Mouse (Mus musculus): ENCODE data around the gene Gm10135. TPM values are rescaled to one million over a fixed set of nuclear protein-coding genes. Genes with fewer than 3 reads are reported as not detected.

Gm10135 gene
- polyA plus RNA-seq, 1 experiment from 2014 or later: not detected

- no peak overlapping the region for H3K27ac ChIP-seq
- 62% methylated on average over 2 of the region's 2 CpGs for WGBS
- no peaks in the 10 kb centered on the region for H3K9me3 ChIP-seq (replicated peaks)
- no peaks in the 10 kb centered on the region for H3K36me3 ChIP-seq
- H3K27me3 ChIP-seq: no peaks in the 10 kb centered on the region
- H3K4me2 ChIP-seq: no peak overlapping the region
- H3K4me1 ChIP-seq: peaks cover 11% of the 10 kb centered on the region
- ATAC-seq (replicated peaks; ENCODE audit: low FRiP score): no peak
- no peak overlapping the region for H3K4me3 ChIP-seq (replicated peaks)
- H3K9ac ChIP-seq: no peak overlapping the region
Observed at GRCm38 (mm10) chr5:72994928-72995327, 20.4 kb upstream of the Gm10135 start.

- Histone ChIP-seq H3K4me1 (peaks cover 11% of the 10 kb centered on the region), H3K36me3 (no peaks in the 10 kb centered on the region), H3K9ac (no peak overlapping the region), H3K27me3 (no peaks in the 10 kb centered on the region), H3K9me3 (replicated peaks) (no peaks in the 10 kb centered on the region), H3K27ac (no peak overlapping the region), H3K4me3 (replicated peaks) (no peak overlapping the region), H3K4me2 (no peak overlapping the region)
- no peak for ATAC-seq (replicated peaks; ENCODE audit: low FRiP score)
- 38% methylated on average over 8 of the region's 8 CpGs for WGBS
Observed at GRCm38 (mm10) chr5:72994424-72994823, 19.9 kb upstream of the Gm10135 start.

- Histone ChIP-seq H3K27ac (no peak overlapping the region), H3K4me2 (no peak overlapping the region), H3K9me3 (replicated peaks) (no peaks in the 10 kb centered on the region), H3K36me3 (no peaks in the 10 kb centered on the region), H3K4me1 (peaks cover 11% of the 10 kb centered on the region), H3K4me3 (replicated peaks) (no peak overlapping the region), H3K27me3 (no peaks in the 10 kb centered on the region), H3K9ac (no peak overlapping the region)
- 88% methylated on average over 1 of the region's 1 CpGs for WGBS
- no peak for ATAC-seq (replicated peaks; ENCODE audit: low FRiP score)
Observed at GRCm38 (mm10) chr5:72992474-72992873, 18.0 kb upstream of the Gm10135 start.

- H3K4me2 ChIP-seq: no peak overlapping the region
- H3K9ac ChIP-seq: no peak overlapping the region
- WGBS: 66% methylated on average over 8 of the region's 8 CpGs
- peaks cover 6% of the 10 kb centered on the region for H3K4me1 ChIP-seq
- no peak overlapping the region for H3K27ac ChIP-seq
- no peak overlapping the region for H3K4me3 ChIP-seq (replicated peaks)
- H3K27me3 ChIP-seq: no peaks in the 10 kb centered on the region
- no peaks in the 10 kb centered on the region for H3K9me3 ChIP-seq (replicated peaks)
- H3K36me3 ChIP-seq: no peaks in the 10 kb centered on the region
- ATAC-seq (replicated peaks; ENCODE audit: low FRiP score): no peak
Observed at GRCm38 (mm10) chr5:72989756-72990155, 15.3 kb upstream of the Gm10135 start.

- Histone ChIP-seq H3K4me2 (no peak overlapping the region), H3K27me3 (no peaks in the 10 kb centered on the region), H3K4me1 (no peaks in the 10 kb centered on the region), H3K9me3 (replicated peaks) (no peaks in the 10 kb centered on the region), H3K27ac (no peak overlapping the region), H3K36me3 (no peaks in the 10 kb centered on the region), H3K4me3 (replicated peaks) (no peak overlapping the region), H3K9ac (no peak overlapping the region)
- WGBS: 88% methylated on average over 7 of the region's 7 CpGs
- ATAC-seq (replicated peaks; ENCODE audit: low FRiP score): no peak
Observed at GRCm38 (mm10) chr5:72987786-72988185, 13.3 kb upstream of the Gm10135 start.

- WGBS: 4% methylated on average over 2 of the region's 2 CpGs
- ATAC-seq (replicated peaks; ENCODE audit: low FRiP score): no peak
- Histone ChIP-seq H3K36me3 (peaks cover 21% of the 10 kb centered on the region), H3K9ac (no peak overlapping the region), H3K27me3 (no peaks in the 10 kb centered on the region), H3K9me3 (replicated peaks) (no peaks in the 10 kb centered on the region), H3K4me1 (no peaks in the 10 kb centered on the region), H3K4me3 (replicated peaks) (no peak overlapping the region), H3K4me2 (no peak overlapping the region), H3K27ac (no peak overlapping the region)
Observed at GRCm38 (mm10) chr5:72984091-72984490, 9.6 kb upstream of the Gm10135 start.

- H3K27ac ChIP-seq: no peak overlapping the region
- peaks cover 76% of the 10 kb centered on the region for H3K36me3 ChIP-seq
- H3K9ac ChIP-seq: no peak overlapping the region
- H3K4me2 ChIP-seq: no peak overlapping the region
- no peak for ATAC-seq (replicated peaks; ENCODE audit: low FRiP score)
- H3K4me1 ChIP-seq: no peaks in the 10 kb centered on the region
- no peaks in the 10 kb centered on the region for H3K27me3 ChIP-seq
- WGBS: 79% methylated on average over 4 of the region's 4 CpGs
- H3K9me3 ChIP-seq (replicated peaks): no peaks in the 10 kb centered on the region
- no peak overlapping the region for H3K4me3 ChIP-seq (replicated peaks)
Observed at GRCm38 (mm10) chr5:72976539-72976938, 2.0 kb upstream of the Gm10135 start.

- H3K36me3 ChIP-seq: peaks cover 74% of the 10 kb centered on the region
- 94% methylated on average over 6 of the region's 6 CpGs for WGBS
Observed at GRCm38 (mm10) chr5:72975996-72976395, 1.5 kb upstream of the Gm10135 start.

GRCm38 (mm10) chr5:72972934-72973333 lies 1.6 kb downstream of the Gm10135 start:
- Histone ChIP-seq H3K4me2 (no peak overlapping the region), H3K9me3 (replicated peaks) (no peaks in the 10 kb centered on the region), H3K36me3 (peaks cover 77% of the 10 kb centered on the region), H3K4me1 (no peaks in the 10 kb centered on the region), H3K9ac (no peak overlapping the region), H3K27me3 (no peaks in the 10 kb centered on the region), H3K27ac (no peak overlapping the region), H3K4me3 (replicated peaks) (no peak overlapping the region)
- WGBS: 63% methylated on average over 5 of the region's 5 CpGs
- no peak for ATAC-seq (replicated peaks; ENCODE audit: low FRiP score)

More at GRCm38 (mm10) chr5:72975996-72976395, 1.5 kb upstream of the Gm10135 start:
- ATAC-seq (replicated peaks; ENCODE audit: low FRiP score): no peak
- no peak overlapping the region for H3K4me3 ChIP-seq (replicated peaks)
- H3K4me1 ChIP-seq: no peaks in the 10 kb centered on the region
- H3K27me3 ChIP-seq: no peaks in the 10 kb centered on the region
- no peak overlapping the region for H3K4me2 ChIP-seq
- H3K9me3 ChIP-seq (replicated peaks): no peaks in the 10 kb centered on the region
- H3K9ac ChIP-seq: no peak overlapping the region
- H3K27ac ChIP-seq: no peak overlapping the region

GRCm38 (mm10) chr5:72972435-72972834 lies 2.1 kb downstream of the Gm10135 start:
- no peak for ATAC-seq (replicated peaks; ENCODE audit: low FRiP score)
- no peaks in the 10 kb centered on the region for H3K9me3 ChIP-seq (replicated peaks)
- no peaks in the 10 kb centered on the region for H3K4me1 ChIP-seq
- H3K27ac ChIP-seq: no peak overlapping the region
- H3K36me3 ChIP-seq: peaks cover 77% of the 10 kb centered on the region
- 49% methylated on average over 4 of the region's 4 CpGs for WGBS
- H3K4me2 ChIP-seq: no peak overlapping the region
- H3K27me3 ChIP-seq: no peaks in the 10 kb centered on the region
- H3K9ac ChIP-seq: no peak overlapping the region
- no peak overlapping the region for H3K4me3 ChIP-seq (replicated peaks)

- Histone ChIP-seq H3K9ac (no peak overlapping the region), H3K4me3 (replicated peaks) (no peak overlapping the region), H3K36me3 (peaks cover 38% of the 10 kb centered on the region), H3K9me3 (replicated peaks) (no peaks in the 10 kb centered on the region), H3K4me2 (no peak overlapping the region), H3K27me3 (no peaks in the 10 kb centered on the region), H3K27ac (no peak overlapping the region), H3K4me1 (no peaks in the 10 kb centered on the region)
- no peak for ATAC-seq (replicated peaks; ENCODE audit: low FRiP score)
- 83% methylated on average over 3 of the region's 3 CpGs for WGBS
Observed at GRCm38 (mm10) chr5:72965706-72966105, 8.8 kb downstream of the Gm10135 start.

- peaks cover 8% of the 10 kb centered on the region for H3K4me1 ChIP-seq
- H3K36me3 ChIP-seq: peaks cover 28% of the 10 kb centered on the region
- 74% methylated on average over 6 of the region's 6 CpGs for WGBS
- H3K4me3 ChIP-seq (replicated peaks): no peak overlapping the region
- H3K27me3 ChIP-seq: no peaks in the 10 kb centered on the region
- no peaks in the 10 kb centered on the region for H3K9me3 ChIP-seq (replicated peaks)
- no peak overlapping the region for H3K27ac ChIP-seq
- no peak overlapping the region for H3K4me2 ChIP-seq
- ATAC-seq (replicated peaks; ENCODE audit: low FRiP score): no peak
- H3K9ac ChIP-seq: no peak overlapping the region
Observed at GRCm38 (mm10) chr5:72960096-72960495, 14.4 kb downstream of the Gm10135 start.

- no peak overlapping the region for H3K4me2 ChIP-seq
- no peaks in the 10 kb centered on the region for H3K9me3 ChIP-seq (replicated peaks)
- no peak overlapping the region for H3K4me3 ChIP-seq (replicated peaks)
- no peak overlapping the region for H3K27ac ChIP-seq
- H3K36me3 ChIP-seq: peaks cover 18% of the 10 kb centered on the region
- no peaks in the 10 kb centered on the region for H3K27me3 ChIP-seq
- peaks cover 12% of the 10 kb centered on the region for H3K4me1 ChIP-seq
- H3K9ac ChIP-seq: no peak overlapping the region
- 74% methylated on average over 17 of the region's 17 CpGs for WGBS
- ATAC-seq (replicated peaks; ENCODE audit: low FRiP score): no peak
Observed at GRCm38 (mm10) chr5:72957281-72957680, 17.2 kb downstream of the Gm10135 start.
